Mouse (Mus musculus) spleen, adult 2 months (tissue): ENCODE data around the gene Slc4a1.
A peak's percentile ranks its signal among the peaks of the same experiment; 100 is the strongest.

Experiments used
- CTCF ChIP-seq: fragments of 200-500 bp; IDR thresholded peaks from 2 replicates; pipeline ENCODE4 v1.5.1; 2011; ENCODE audit warnings: mild to moderate bottlenecking, inconsistent platforms; ENCODE audit not compliant: insufficient read depth, insufficient read length, insufficient replicate concordance; ENCODE audit errors: extremely low read depth
- POLR2A ChIP-seq: fragments of 200-500 bp; IDR thresholded peaks from 2 replicates; pipeline ENCODE4 v1.6.1; 2011; ENCODE audit warnings: low read depth, low read length, inconsistent platforms

- TF ChIP-seq CTCF = no peak
- TF ChIP-seq POLR2A = peak; percentile 66
These were observed 42.4 kb upstream of the Slc4a1 start for GRCm38 (mm10) chr11:102408344-102408876.
